Mouse (Mus musculus) CD4-positive, CD25-positive, alpha-beta regulatory T cell, adult 2 months (primary cell): Measurements from ENCODE around the gene Klhl5.
A peak's percentile ranks its signal among the peaks of the same experiment; 100 is the strongest.

ENCODE experiments used
- DNase-seq: peaks from one replicate; pipeline ENCODE4 v3.0.0-alpha.2; 2012; ENCODE audit warnings: low read depth, low spot score

Gene Klhl5

GRCm38 (mm10) chr5:65106876-65107772, at the start of gene Klhl5:
Gene Klhl5 (plus strand): TSS chr5:65107539.
- DNase-seq, result peak; percentile 89

- no peak for DNase-seq
Observed at GRCm38 (mm10) chr5:65057596-65057995, 49.7 kb upstream of the Klhl5 start.

GRCm38 (mm10) chr5:65059806-65060205, 47.5 kb upstream of the Klhl5 start:
- DNase-seq, result no peak

- DNase-seq, result no peak
Observed at GRCm38 (mm10) chr5:65062236-65062635, 45.1 kb upstream of the Klhl5 start.

- no peak for DNase-seq
Observed at GRCm38 (mm10) chr5:65063266-65063665, 44.1 kb upstream of the Klhl5 start.

GRCm38 (mm10) chr5:65068166-65068565, 39.2 kb upstream of the Klhl5 start:
- no peak for DNase-seq

- DNase-seq, result no peak
Observed at GRCm38 (mm10) chr5:65069872-65070271, 37.5 kb upstream of the Klhl5 start.

GRCm38 (mm10) chr5:65071689-65072118, 35.6 kb upstream of the Klhl5 start:
- DNase-seq, result no peak

GRCm38 (mm10) chr5:65073247-65073646, 34.1 kb upstream of the Klhl5 start:
- DNase-seq, result peak; percentile 14

GRCm38 (mm10) chr5:65074693-65075092, 32.6 kb upstream of the Klhl5 start:
- DNase-seq, result no peak

GRCm38 (mm10) chr5:65076087-65076486, 31.3 kb upstream of the Klhl5 start:
- peak; percentile 15 for DNase-seq

GRCm38 (mm10) chr5:65076748-65077147, 30.6 kb upstream of the Klhl5 start:
- DNase-seq, result no peak

- peak; percentile 14 for DNase-seq
Observed at GRCm38 (mm10) chr5:65078081-65078480, 29.3 kb upstream of the Klhl5 start.

GRCm38 (mm10) chr5:65079881-65080280, 27.5 kb upstream of the Klhl5 start:
- DNase-seq, result no peak

- DNase-seq, result no peak
Observed at GRCm38 (mm10) chr5:65081836-65082235, 25.5 kb upstream of the Klhl5 start.

- DNase-seq, result no peak
Observed at GRCm38 (mm10) chr5:65086522-65086921, 20.8 kb upstream of the Klhl5 start.

GRCm38 (mm10) chr5:65089707-65090106, 17.6 kb upstream of the Klhl5 start:
- no peak for DNase-seq

- peak; percentile 65 for DNase-seq
Observed at GRCm38 (mm10) chr5:65091184-65091858, 16.0 kb upstream of the Klhl5 start.

GRCm38 (mm10) chr5:65091921-65092320, 15.4 kb upstream of the Klhl5 start, which contains the start of gene Tmem156:
Gene Tmem156 (minus strand): TSS chr5:65092132.
- DNase-seq, result peak; percentile 12

GRCm38 (mm10) chr5:65093769-65094168, 13.6 kb upstream of the Klhl5 start:
- no peak for DNase-seq

- DNase-seq, result no peak
Observed at GRCm38 (mm10) chr5:65094902-65095545, 12.3 kb upstream of the Klhl5 start.

GRCm38 (mm10) chr5:65096082-65096481, 11.3 kb upstream of the Klhl5 start:
- DNase-seq, result no peak
